Mouse (Mus musculus) mouse trophoblast stem cell (cell line): ENCODE results near the gene Mapkap1.

ENCODE experiments used
- in situ Hi-C, 2 experiments: fragments of 300-500 bp; cut with MseI, MboI; formaldehyde crosslinking; loops; 2 replicates in 1 of 2; 3 replicates in 1 of 2; pipeline ENCODE4 v1.15.1; 2025

The Mapkap1 gene

DNA sequence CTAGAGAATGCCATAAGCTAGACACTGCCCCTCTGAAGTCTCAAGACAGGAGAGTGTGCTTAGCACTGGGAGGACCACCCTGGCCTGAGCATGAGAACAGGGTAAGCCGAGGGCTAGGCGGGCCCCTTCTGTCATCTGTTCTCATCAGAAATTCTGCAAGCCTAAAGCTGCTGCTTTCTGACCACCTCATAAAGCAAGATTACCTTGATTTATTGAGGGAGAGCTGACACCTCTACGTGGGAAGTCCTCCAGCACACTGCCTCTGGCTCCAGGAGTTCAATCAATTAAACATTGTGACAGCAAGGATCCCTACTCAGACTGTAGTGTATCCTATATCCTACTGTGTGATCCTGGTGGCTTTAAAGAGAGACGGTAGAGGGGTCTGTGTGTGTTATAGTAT, 166.5 kb downstream of the Mapkap1 start:
- in situ Hi-C loops: no loop called here

- in situ Hi-C loops: no loop called here
Measured at GRCm38 (mm10) chr2:34588546-34588945, 182.0 kb downstream of the Mapkap1 start.

GRCm38 (mm10) chr2:34591721-34592360, 185.3 kb downstream of the Mapkap1 start:
- in situ Hi-C loops: no loop called here

- in situ Hi-C loops: no loop called here
Measured at GRCm38 (mm10) chr2:34592361-34592960, 185.9 kb downstream of the Mapkap1 start.

DNA sequence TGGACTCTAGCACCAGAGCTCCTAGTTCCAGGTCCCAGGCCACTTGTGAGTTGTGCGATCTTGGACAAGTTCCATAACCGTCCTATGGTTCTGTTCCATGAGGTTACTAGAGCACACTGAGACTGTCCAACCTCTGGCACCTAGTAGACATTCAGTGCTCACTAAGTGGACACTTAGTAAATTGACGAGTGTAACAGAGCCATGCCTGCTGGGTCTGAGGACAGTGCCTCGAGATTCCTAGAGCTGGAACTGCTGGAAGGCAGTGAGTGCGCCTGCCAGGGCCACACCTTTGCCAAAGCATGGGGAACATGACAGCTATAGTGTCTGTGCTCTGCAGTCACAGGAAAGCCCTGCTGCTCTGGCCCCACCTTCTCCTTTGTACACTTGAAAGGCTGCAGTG, 187.4 kb downstream of the Mapkap1 start:
- in situ Hi-C loops: no loop called here

DNA sequence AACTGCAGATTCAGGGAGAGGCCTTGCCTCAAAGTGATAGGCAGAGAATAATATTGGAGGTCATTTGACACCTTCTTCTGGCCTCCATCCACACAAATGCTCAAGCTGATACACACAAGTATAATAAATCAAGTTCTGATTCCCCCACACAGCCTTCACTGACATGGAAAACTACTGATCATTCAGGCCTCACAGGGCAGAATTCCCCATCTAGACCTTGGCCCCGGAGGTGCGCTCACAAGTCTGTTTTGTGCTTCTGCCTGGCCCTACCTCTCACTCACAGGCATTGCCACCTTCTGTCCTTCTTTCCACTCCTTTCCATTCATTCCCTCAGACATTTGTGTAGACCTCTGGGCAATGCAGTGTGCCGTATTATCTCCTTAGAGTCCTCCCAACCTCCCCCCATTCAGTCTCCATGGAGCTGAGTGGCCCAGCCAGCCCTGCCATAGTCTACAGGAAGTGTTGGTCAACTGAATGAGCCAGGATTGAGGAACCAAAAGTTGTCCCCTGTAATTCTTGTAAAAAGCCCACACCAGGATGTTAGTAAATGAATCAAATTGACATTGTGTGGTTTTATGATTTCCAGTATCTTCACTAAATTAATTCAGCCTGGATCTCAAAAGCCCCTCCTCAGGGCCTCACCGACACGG, 193.2 kb downstream of the Mapkap1 start:
- in situ Hi-C loops: no loop called here

- in situ Hi-C loops: no loop called here
Measured at GRCm38 (mm10) chr2:34600734-34601133, 194.2 kb downstream of the Mapkap1 start.

- in situ Hi-C loops: no loop called here
Measured at GRCm38 (mm10) chr2:34602111-34602541, 195.6 kb downstream of the Mapkap1 start.

GRCm38 (mm10) chr2:34602896-34603295, 196.3 kb downstream of the Mapkap1 start:
- in situ Hi-C loops: no loop called here

- in situ Hi-C loops: no loop called here
Measured at GRCm38 (mm10) chr2:34603653-34604214, 197.2 kb downstream of the Mapkap1 start.

GRCm38 (mm10) chr2:34605040-34605439, 198.5 kb downstream of the Mapkap1 start:
- in situ Hi-C loops: no loop called here

DNA sequence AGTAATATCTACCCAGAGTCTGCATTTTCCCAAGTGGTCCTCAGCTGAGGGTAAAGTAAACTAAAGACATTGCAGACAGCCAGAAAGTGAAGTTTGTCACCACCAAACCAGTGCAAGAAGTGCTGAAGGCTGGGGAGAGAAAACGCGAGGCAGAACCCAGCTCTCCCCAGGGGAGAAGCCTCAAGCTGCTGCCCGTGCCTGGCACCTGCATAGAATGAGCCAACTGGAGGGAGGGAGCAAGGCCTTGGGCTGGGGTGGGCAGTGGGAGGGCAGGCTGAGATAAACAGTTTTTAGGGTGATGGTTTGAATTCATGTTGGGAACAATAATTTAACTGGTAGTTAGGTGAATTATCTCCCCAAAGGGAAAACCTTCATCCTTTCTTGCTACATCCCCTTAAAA, 202.3 kb downstream of the Mapkap1 start:
- in situ Hi-C loops: no loop called here

GRCm38 (mm10) chr2:34609516-34609915, 202.9 kb downstream of the Mapkap1 start:
- in situ Hi-C loops: no loop called here

DNA sequence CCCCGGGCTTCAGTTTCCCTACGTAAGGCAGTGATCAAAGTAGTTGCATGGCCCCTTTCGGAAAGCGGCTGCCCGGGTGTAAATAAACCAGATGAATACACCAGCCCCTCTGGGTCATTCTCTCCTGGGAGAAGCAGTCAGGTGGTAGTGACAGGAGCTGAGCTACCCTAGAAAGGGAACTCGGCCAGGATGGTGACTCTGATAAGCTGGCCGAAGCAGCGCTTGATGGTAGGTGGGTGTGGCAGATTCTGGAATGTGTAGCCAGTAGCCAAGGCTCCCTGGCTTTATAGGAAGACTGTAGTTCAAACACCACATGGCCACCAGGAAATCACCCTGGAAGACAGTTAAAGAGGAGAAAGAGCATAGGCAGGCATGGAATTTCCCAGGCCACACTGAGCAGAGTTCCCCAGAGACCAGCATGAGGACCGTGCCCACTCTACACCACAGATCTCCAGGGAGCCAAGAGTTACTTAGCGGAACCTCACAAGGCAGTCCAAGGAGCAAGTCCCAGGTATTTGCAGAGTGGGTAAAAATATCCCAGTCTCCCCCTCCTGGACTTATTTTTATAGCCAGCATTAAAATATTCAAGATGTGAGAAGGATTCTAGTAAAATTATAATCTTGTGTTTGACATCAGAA, 214.3 kb downstream of the Mapkap1 start:
- in situ Hi-C loops: no loop called here

GRCm38 (mm10) chr2:34621485-34621884, 214.9 kb downstream of the Mapkap1 start:
- in situ Hi-C loops: no loop called here

GRCm38 (mm10) chr2:34622518-34622917, 215.9 kb downstream of the Mapkap1 start:
- in situ Hi-C loops: no loop called here

DNA sequence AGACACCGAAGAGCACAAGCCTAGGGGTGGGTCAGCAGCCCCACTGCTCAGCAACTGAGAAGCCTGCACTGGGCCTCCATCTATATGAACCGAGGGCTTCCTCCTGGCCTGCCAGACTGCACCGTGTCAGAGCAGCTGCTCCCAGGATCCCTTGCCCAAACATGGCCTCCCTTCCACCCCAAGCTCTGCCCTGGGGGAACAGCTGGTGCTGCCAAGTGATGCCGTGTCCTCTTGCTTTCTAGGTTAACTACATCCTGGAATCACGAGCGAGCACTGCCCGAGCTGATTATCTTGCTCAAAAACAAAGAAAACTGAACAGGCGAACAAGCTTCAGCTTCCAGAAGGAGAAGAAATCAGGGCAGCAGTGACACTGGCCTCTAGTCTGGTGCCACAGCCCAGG, 216.6 kb downstream of the Mapkap1 start:
- in situ Hi-C loops: no loop called here

GRCm38 (mm10) chr2:34624076-34624475, 217.5 kb downstream of the Mapkap1 start:
- in situ Hi-C loops: no loop called here

DNA sequence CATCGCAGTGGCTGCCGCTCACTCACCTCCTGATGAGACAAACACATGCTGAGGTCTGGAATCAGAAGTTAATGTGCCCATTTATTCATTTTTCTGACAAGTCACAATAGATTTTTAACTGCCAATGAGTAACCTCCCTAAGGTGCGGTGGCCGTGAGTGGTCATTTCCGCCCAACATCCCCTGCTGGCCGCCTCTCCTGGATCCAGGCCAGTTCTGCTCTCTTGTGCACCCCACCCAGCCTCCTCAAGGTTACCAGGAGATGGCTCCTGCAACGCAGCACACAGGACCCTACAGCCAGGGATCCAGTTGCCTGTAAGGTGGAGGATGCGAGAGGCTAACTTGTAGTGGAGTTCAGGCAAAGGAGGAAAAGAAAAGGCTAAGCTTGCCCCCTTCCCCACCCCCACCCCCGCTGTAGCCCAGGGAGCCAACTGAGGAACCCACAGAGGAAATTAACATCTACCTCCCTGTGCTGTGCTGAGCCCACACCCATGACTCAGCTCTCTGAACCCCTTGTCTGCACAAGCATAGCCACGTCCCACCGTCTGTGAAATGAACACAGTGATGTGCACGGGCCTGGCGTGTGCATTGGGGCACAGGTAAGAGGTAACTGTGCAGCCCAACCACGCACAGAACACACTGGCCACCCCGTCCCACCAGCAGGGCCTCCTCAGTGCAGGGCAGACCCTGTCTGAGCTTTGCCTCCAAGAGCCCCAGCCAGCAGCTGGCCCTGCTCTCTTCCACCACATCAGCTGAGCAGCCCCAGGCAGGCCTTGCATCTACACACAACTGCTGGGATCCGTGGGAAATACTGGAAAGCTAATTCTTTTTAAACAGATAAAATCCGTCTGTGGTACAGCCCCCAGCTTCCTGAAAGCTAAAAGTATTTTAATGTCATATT, 221.0 kb downstream of the Mapkap1 start:
- in situ Hi-C loops: no loop called here

DNA sequence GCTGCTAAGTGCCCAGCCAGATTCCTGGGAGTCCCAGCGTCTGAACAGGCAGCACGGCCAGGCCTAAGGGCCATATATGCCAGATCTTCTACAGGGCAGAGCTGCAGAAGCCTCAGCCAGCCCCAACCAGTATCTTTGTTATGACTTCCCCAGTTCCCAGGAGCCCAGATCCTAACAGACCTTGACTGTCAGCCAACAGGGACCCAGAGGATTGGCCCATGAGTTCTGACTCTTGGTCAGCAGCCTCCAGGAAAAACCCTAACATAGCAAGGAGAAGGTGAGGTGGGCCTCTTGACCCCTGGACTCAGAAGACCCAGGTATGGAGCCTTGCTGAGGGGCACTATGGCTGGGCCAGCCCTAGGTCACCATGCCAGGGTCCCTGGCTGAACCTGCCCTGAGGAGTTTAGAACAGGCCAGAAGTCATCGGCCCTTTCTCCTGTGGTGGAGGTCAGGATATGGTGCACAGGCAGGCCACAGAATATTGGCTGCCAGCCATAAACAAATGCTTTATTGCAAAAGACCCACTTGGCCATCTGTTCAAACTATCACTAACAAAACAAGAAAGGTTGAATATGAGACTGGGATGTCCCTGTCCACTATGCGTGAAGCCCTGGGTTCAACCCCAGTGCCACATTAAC, 222.5 kb downstream of the Mapkap1 start:
- in situ Hi-C loops: no loop called here

- in situ Hi-C loops: no loop called here
Measured at GRCm38 (mm10) chr2:34629758-34630157, 223.2 kb downstream of the Mapkap1 start.
